Mouse (Mus musculus): ENCODE measurements around the gene Tmem259. TPM values are rescaled to one million over a fixed set of nuclear protein-coding genes. Genes with fewer than 3 reads are reported as not detected.

Gene Tmem259
- polyA plus RNA-seq, 1 experiment from 2014 or later = 15.6 TPM

- Histone ChIP-seq H3K4me2 (replicated peaks; ENCODE audit: low read depth, low read length) (no peak overlapping the region), H3K27me3 (ENCODE audit: control insufficient read depth, insufficient read depth, low read length) (no peaks in the 10 kb centered on the region), H3K36me3 (ENCODE audit: control insufficient read depth, insufficient read depth, low read length) (peaks cover 22% of the 10 kb centered on the region), H3K4me1 (ENCODE audit: control insufficient read depth, insufficient read depth, low read length) (peaks cover 50% of the 10 kb centered on the region), H3K4me3 (ENCODE audit: low read depth, low read length) (no peak overlapping the region), H3K9ac (replicated peaks; ENCODE audit: low read depth, low read length) (no peak overlapping the region), H3K9me3 (ENCODE audit: control insufficient read depth, low read depth, low read length) (no peaks in the 10 kb centered on the region), H3K27ac (ENCODE audit: low read length) (no peak overlapping the region)
- no peak for ATAC-seq (ENCODE audit: insufficient number of reproducible peaks, insufficient read depth, low FRiP score, low read depth)
- WGBS = 92% methylated on average over 16 of the region's 16 CpGs
These were observed 53.3 kb downstream of the Tmem259 start for GRCm38 (mm10) chr10:79930826-79931186.

- no peak overlapping the region for H3K4me3 ChIP-seq (ENCODE audit: low read depth, low read length)
These were observed 53.9 kb downstream of the Tmem259 start for GRCm38 (mm10) chr10:79929967-79930825.

GRCm38 (mm10) chr10:79928907-79929701, 55.0 kb downstream of the Tmem259 start:
- Histone ChIP-seq H3K27ac (ENCODE audit: low read length) (peak overlapping the region; percentile 48; the same call in 1 of the 2 replicates), H3K4me2 (replicated peaks; ENCODE audit: low read depth, low read length) (peak overlapping the region; percentile 83), H3K27me3 (ENCODE audit: control insufficient read depth, insufficient read depth, low read length) (no peaks in the 10 kb centered on the region), H3K36me3 (ENCODE audit: control insufficient read depth, insufficient read depth, low read length) (peaks cover 22% of the 10 kb centered on the region), H3K4me1 (ENCODE audit: control insufficient read depth, insufficient read depth, low read length) (peaks cover 46% of the 10 kb centered on the region), H3K9me3 (ENCODE audit: control insufficient read depth, low read depth, low read length) (no peaks in the 10 kb centered on the region), H3K4me3 (ENCODE audit: low read depth, low read length) (peak overlapping the region; percentile 77), H3K9ac (replicated peaks; ENCODE audit: low read depth, low read length) (no peak overlapping the region; the same call in 1 of the 2 replicates)
- ATAC-seq (ENCODE audit: insufficient number of reproducible peaks, insufficient read depth, low FRiP score, low read depth) = no peak
- 17% methylated on average over 9 of the region's 9 CpGs for WGBS

More at GRCm38 (mm10) chr10:79929967-79930825, 53.9 kb downstream of the Tmem259 start:
- WGBS = 87% methylated on average over 18 of the region's 18 CpGs
- Histone ChIP-seq H3K27ac (ENCODE audit: low read length) (no peak overlapping the region), H3K36me3 (ENCODE audit: control insufficient read depth, insufficient read depth, low read length) (peaks cover 22% of the 10 kb centered on the region), H3K4me2 (replicated peaks; ENCODE audit: low read depth, low read length) (no peak overlapping the region), H3K27me3 (ENCODE audit: control insufficient read depth, insufficient read depth, low read length) (no peaks in the 10 kb centered on the region), H3K9me3 (ENCODE audit: control insufficient read depth, low read depth, low read length) (no peaks in the 10 kb centered on the region), H3K4me1 (ENCODE audit: control insufficient read depth, insufficient read depth, low read length) (peaks cover 54% of the 10 kb centered on the region), H3K9ac (replicated peaks; ENCODE audit: low read depth, low read length) (no peak overlapping the region)
- no peak for ATAC-seq (ENCODE audit: insufficient number of reproducible peaks, insufficient read depth, low FRiP score, low read depth)

GRCm38 (mm10) chr10:79928030-79928694, 56.0 kb downstream of the Tmem259 start:
- ATAC-seq (ENCODE audit: insufficient number of reproducible peaks, insufficient read depth, low FRiP score, low read depth) = no peak
- Histone ChIP-seq H3K27ac (ENCODE audit: low read length) (peak overlapping the region; percentile 96), H3K4me1 (ENCODE audit: control insufficient read depth, insufficient read depth, low read length) (peaks cover 37% of the 10 kb centered on the region), H3K4me2 (replicated peaks; ENCODE audit: low read depth, low read length) (peak overlapping the region; percentile 83), H3K27me3 (ENCODE audit: control insufficient read depth, insufficient read depth, low read length) (peaks cover 1% of the 10 kb centered on the region; the same call in 1 of the 2 replicates), H3K9me3 (ENCODE audit: control insufficient read depth, low read depth, low read length) (no peaks in the 10 kb centered on the region), H3K9ac (replicated peaks; ENCODE audit: low read depth, low read length) (peak overlapping the region; percentile 85), H3K36me3 (ENCODE audit: control insufficient read depth, insufficient read depth, low read length) (peaks cover 18% of the 10 kb centered on the region), H3K4me3 (ENCODE audit: low read depth, low read length) (peak overlapping the region; percentile 77)
- under 1% methylated on average over 28 of the region's 29 CpGs for WGBS

GRCm38 (mm10) chr10:79927324-79928029, 56.7 kb downstream of the Tmem259 start:
- Histone ChIP-seq H3K36me3 (ENCODE audit: control insufficient read depth, insufficient read depth, low read length) (peaks cover 13% of the 10 kb centered on the region), H3K9ac (replicated peaks; ENCODE audit: low read depth, low read length) (peak overlapping the region; percentile 85), H3K9me3 (ENCODE audit: control insufficient read depth, low read depth, low read length) (no peaks in the 10 kb centered on the region), H3K4me2 (replicated peaks; ENCODE audit: low read depth, low read length) (peak overlapping the region; percentile 83), H3K27me3 (ENCODE audit: control insufficient read depth, insufficient read depth, low read length) (peaks cover 7% of the 10 kb centered on the region; the same call in 1 of the 2 replicates), H3K4me1 (ENCODE audit: control insufficient read depth, insufficient read depth, low read length) (peaks cover 30% of the 10 kb centered on the region), H3K4me3 (ENCODE audit: low read depth, low read length) (peak overlapping the region; percentile 77), H3K27ac (ENCODE audit: low read length) (peak overlapping the region; percentile 96)
- peak; percentile 24; the same call in 1 of the 2 replicates for ATAC-seq (ENCODE audit: insufficient number of reproducible peaks, insufficient read depth, low FRiP score, low read depth)
- under 1% methylated on average over 54 of the region's 54 CpGs for WGBS

- H3K27ac ChIP-seq (ENCODE audit: low read length) = peak within 1 kb of the TSS; percentile 96
- H3K9ac ChIP-seq (replicated peaks; ENCODE audit: low read depth, low read length) = peak within 1 kb of the TSS; percentile 85
- H3K4me3 ChIP-seq (ENCODE audit: low read depth, low read length) = peak within 1 kb of the TSS; percentile 77
- H3K4me1 ChIP-seq (ENCODE audit: control insufficient read depth, insufficient read depth, low read length) = peaks cover 22% of the 10 kb centered on the region
- no peaks in the 10 kb centered on the region for H3K9me3 ChIP-seq (ENCODE audit: control insufficient read depth, low read depth, low read length)
- WGBS = under 1% methylated on average over 63 of the region's 63 CpGs
- peak; percentile 77 for ATAC-seq (ENCODE audit: insufficient number of reproducible peaks, insufficient read depth, low FRiP score, low read depth)
- H3K36me3 ChIP-seq (ENCODE audit: control insufficient read depth, insufficient read depth, low read length) = peaks cover 9% of the 10 kb centered on the region
- peak within 1 kb of the TSS; percentile 83 for H3K4me2 ChIP-seq (replicated peaks; ENCODE audit: low read depth, low read length)
- H3K27me3 ChIP-seq (ENCODE audit: control insufficient read depth, insufficient read depth, low read length) = peaks cover 8% of the 10 kb centered on the region; the same call in 1 of the 2 replicates
These were observed 57.4 kb downstream of the Tmem259 start, which contains the start of gene Arid3a for GRCm38 (mm10) chr10:79926491-79927323. Gene Arid3a (plus strand): TSS chr10:79927043.

- ATAC-seq (ENCODE audit: insufficient number of reproducible peaks, insufficient read depth, low FRiP score, low read depth) = no peak
- H3K9me3 ChIP-seq (ENCODE audit: control insufficient read depth, low read depth, low read length) = no peaks in the 10 kb centered on the region
- H3K27me3 ChIP-seq (ENCODE audit: control insufficient read depth, insufficient read depth, low read length) = peaks cover 14% of the 10 kb centered on the region
- peaks cover 21% of the 10 kb centered on the region for H3K4me1 ChIP-seq (ENCODE audit: control insufficient read depth, insufficient read depth, low read length)
- peak overlapping the region; percentile 77 for H3K4me3 ChIP-seq (ENCODE audit: low read depth, low read length)
- peaks cover under 1% of the 10 kb centered on the region for H3K36me3 ChIP-seq (ENCODE audit: control insufficient read depth, insufficient read depth, low read length)
- H3K4me2 ChIP-seq (replicated peaks; ENCODE audit: low read depth, low read length) = peak overlapping the region; percentile 83
- 9% methylated on average over 14 of the region's 15 CpGs for WGBS
- H3K9ac ChIP-seq (replicated peaks; ENCODE audit: low read depth, low read length) = peak overlapping the region; percentile 85
- peak overlapping the region; percentile 79 for H3K27ac ChIP-seq (ENCODE audit: low read length)
These were observed 58.2 kb downstream of the Tmem259 start for GRCm38 (mm10) chr10:79925785-79926490.

Data from stomach, embryonic 14.5 days (tissue).